Mouse (Mus musculus): ENCODE results near the gene H2al1m.
A peak's percentile ranks its signal among the peaks of the same experiment; 100 is the strongest.
"Not testable (repeated sequence)": the region's sequence is repeated elsewhere in the genome, so short reads cannot be mapped to it uniquely, and the experiment has no call there.

H2al1m gene

GRCm38 (mm10) chrX:9283464-9283863, at the start of gene H2al1m:
H2al1m (plus strand) TSS chrX:9283764.
- not testable (repeated sequence) for DNase-seq (ENCODE audit: low spot score in 2 of 2)

DNA sequence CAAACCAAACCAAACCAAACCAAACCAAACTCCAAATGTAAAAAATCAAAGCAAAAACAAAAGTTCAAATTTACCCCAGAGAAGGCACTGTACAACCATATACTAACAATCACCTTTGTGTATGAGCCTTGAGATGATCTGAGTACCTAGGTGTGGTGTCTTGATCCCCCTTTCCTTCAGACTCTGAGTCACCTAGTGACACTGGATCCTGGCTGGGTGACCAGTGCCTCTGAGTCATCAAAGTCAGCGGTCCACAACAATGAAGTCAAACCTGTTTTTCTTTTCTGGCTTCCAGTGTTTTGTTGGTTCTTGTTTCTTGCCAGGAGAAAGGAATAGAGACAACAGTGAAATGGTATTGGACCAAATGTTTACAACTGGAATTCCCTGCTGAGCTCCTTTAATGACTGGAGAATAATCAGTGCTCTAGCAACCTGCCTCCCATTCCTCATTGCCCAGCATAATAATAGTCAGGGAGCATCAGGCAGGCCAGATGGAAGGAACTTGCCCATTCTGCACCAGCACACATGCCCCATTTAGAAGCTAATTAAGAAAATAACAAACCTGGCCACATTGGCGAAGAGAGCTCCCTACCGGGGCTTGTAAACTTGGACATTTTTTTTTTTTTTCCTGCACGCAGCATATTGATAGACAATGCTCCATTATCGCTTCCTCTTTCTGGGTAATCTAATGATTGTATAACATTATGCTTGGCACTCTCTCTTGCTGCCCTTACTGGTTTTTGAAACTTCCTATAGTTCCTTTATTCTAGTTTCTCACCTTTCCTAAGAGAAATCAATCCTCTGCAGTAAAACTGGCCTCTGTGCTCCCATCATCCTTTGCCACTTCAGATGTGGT, 42.6 kb upstream of the H2al1m start:
- no peak for DNase-seq (ENCODE audit: low spot score in 2 of 2)

DNA sequence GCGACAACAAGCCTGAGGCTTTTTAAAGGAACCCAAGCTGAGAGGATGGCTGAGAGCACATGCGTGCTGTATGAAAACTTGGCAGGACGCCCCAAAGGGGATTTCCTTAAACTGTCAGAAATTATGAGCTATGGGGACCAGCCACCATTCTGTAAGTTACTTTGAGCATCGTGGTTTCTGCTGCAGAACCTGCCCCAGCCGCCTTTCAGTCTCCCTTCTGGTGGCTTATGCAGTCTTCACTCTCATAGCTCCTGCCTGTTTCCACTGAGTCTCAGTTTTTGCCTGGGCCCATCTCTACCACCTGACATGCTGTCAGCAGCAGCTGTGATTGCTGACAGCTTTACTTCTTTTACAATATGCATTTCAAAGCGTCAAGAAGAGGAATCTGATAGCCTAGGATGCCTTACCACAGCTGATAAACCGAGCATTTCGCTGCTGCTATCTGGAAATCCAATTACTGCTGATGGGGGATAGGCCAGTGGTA, 40.1 kb upstream of the H2al1m start:
- no peak for DNase-seq (ENCODE audit: low spot score in 2 of 2)

GRCm38 (mm10) chrX:9244603-9245336, 38.8 kb upstream of the H2al1m start:
- DNase-seq (ENCODE audit: low spot score in 2 of 2): no peak

DNA sequence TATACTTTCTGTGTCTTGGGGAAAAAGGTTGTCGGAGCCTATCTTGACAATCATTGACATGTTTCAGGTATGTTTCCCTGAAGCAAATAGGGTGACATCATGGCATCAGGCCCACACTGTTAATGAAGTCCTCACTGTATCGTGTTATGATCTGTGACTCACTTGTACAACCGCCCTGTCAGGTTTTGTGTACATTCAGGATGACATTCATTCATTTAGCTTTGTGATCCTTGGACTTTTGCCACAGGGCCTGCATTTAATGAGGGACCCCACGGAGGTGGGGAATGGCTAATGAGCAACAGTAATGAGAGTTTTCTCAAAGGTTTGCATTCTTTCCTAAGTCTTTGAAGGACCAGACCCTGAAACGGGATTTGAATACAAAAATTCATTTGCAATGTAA, 34.7 kb upstream of the H2al1m start:
- DNase-seq (ENCODE audit: low spot score in 2 of 2): no peak

- DNase-seq (ENCODE audit: low spot score in 2 of 2): no peak
Observed at GRCm38 (mm10) chrX:9253990-9254389, 29.6 kb upstream of the H2al1m start.

DNA sequence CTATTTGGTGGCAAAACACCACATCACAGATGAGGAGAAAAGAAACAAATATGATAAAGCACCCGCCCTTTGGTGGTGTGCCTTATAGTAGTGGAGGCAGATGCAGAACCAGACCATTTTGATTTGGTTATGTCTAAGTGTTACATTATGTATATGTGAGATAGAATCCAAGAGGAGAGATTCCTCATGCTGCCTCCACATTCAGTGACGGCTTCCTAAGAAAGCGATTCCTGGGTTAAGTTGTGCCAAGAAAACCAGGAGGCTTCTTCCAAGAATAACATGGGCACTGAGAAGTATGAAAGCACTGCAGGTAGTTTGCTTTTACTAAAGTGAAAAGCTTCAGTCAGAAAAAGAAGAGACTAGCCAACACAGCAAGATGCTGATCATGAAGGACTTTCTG, 28.7 kb upstream of the H2al1m start:
- DNase-seq (ENCODE audit: low spot score in 2 of 2): peak in 1 of 2 experiments; percentile 10

GRCm38 (mm10) chrX:9256766-9257165, 26.8 kb upstream of the H2al1m start, which contains the start of gene Gm14862:
Gm14862 (minus strand) TSS chrX:9256899.
- DNase-seq (ENCODE audit: low spot score in 2 of 2): no peak

GRCm38 (mm10) chrX:9257831-9258230, 25.7 kb upstream of the H2al1m start:
- no peak for DNase-seq (ENCODE audit: low spot score in 2 of 2)

DNA sequence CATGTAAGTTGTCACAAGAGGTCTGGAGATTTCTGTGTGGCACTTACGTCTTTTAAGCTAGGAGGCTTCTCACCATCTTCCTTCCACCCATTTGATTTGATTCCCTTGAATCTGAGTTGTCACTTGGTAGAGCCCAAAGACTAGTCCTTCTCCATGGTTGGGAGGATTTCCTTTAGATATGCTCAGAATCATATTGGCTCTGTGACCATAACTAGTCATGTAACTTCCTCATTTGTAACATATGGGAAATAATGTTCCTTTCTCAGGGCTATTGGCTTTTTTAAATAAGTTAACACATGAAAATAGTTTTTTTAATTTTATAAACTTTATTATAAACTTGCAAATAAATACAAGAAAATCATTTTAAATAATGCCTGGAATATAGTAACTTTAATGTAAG, 24.3 kb upstream of the H2al1m start:
- no peak for DNase-seq (ENCODE audit: low spot score in 2 of 2)

GRCm38 (mm10) chrX:9271112-9271511, 12.5 kb upstream of the H2al1m start:
- DNase-seq (ENCODE audit: low spot score in 2 of 2): no peak

GRCm38 (mm10) chrX:9271947-9272459, 11.6 kb upstream of the H2al1m start:
- DNase-seq (ENCODE audit: low spot score in 2 of 2): no peak

DNA sequence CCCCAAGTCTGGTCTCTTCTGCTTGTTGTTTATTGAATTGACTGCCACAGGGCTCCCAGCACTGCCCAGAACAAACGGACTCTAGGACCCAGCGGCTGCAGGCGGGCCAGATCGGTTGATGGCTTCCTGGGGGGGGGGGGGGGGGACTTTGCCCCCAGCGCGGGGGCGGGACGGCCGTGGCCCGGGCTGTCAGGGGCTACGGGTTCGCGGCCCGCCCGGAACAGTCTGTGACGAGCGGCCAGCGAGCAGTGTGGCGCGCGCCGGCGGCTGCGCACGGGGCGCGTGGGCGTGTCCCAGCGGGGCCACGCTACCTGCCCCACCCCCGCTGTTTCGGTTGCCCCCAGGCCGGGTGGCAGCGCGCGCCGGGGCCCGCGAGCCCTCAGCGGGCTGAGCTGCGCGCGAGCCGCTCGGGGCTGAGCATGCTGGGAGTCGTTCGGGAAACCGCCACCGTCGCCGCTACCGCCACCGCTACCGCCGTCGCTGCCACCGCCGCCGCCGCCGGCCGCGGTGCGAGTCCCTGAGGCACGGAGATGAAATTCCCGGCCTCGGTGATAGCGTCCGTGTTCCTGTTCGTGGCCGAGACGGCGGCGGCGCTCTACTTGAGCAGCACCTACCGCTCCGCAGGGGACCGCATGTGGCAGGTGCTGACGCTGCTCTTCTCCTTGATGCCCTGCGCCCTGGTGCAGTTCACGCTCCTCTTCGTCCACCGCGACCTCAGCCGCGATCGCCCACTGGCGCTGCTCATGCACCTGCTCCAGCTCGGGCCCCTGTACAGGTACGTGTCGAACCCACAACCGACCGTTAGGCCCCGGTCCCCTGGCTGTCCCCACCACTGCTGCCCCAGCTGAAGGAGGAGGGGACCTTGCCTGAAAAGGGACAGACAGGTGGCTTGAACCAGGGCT, 10.9 kb upstream of the H2al1m start, which contains the start of gene Xk:
Xk (plus strand) TSS at position 297 of the 902 bp plus-strand sequence.
- peak in 1 of 2 experiments; percentile 20 for DNase-seq (ENCODE audit: low spot score in 2 of 2)

GRCm38 (mm10) chrX:9273377-9274002, 10.1 kb upstream of the H2al1m start:
- DNase-seq (ENCODE audit: low spot score in 2 of 2): no peak

- DNase-seq (ENCODE audit: low spot score in 2 of 2): no peak
Observed at GRCm38 (mm10) chrX:9274321-9274720, 9.2 kb upstream of the H2al1m start.

- not testable (repeated sequence) for DNase-seq (ENCODE audit: low spot score in 2 of 2)
Observed at GRCm38 (mm10) chrX:9293140-9293829, 9.7 kb downstream of the H2al1m start.

DNA sequence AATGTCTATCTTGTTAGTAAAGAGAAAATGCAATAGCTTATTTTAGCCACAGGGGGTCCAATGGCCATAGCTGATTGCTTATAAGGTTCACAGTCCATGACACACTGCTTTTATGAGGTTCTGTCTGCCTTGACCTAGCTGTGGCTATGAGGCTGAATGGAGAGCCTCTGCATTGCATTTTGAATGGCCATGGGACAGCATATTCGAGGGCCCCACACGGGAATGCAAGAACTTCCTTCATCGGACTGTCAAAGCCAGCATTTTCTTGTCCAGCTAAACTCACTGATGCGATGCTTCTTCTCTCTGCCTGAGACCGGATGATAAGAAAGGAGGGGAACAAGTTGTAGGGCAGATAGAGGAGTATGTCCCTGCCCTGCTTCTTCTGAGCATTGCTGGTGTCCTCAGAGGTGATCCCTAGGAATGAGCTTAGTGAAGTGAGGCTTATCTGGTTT, 14.9 kb downstream of the H2al1m start:
- no peak for DNase-seq (ENCODE audit: low spot score in 2 of 2)

DNA sequence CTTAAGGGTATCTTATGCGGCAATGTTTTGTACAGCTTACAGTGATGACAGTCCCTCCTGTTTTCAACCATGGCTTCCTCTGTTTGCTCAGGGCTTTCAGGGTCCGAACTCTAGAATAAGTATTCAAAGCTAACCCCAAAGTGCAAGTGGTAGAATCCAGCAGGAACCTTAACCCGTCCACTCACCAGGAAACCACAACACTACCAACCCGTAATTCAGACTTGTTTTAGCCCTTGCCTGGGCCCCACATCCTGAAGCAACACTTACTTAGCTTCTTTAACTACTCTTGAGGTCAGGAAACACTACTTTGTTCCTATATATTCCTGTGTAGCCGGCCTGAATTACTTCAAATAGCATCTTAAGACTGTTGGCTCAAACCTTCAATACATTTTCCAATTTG, 19.2 kb downstream of the H2al1m start:
- no peak for DNase-seq (ENCODE audit: low spot score in 2 of 2)

- DNase-seq (ENCODE audit: low spot score in 2 of 2): no peak
Observed at GRCm38 (mm10) chrX:9303455-9303854, 19.9 kb downstream of the H2al1m start.

- not testable (repeated sequence) for DNase-seq (ENCODE audit: low spot score in 2 of 2)
Observed at GRCm38 (mm10) chrX:9316457-9316856, 32.9 kb downstream of the H2al1m start.
